Mouse (Mus musculus) thymus, adult 18-20 months (tissue): ENCODE measurements around the gene Cab39l.
"Not testable (repeated sequence)": the region's sequence is repeated elsewhere in the genome, so short reads cannot be mapped to it uniquely, and the experiment has no call there.

Experiments
- DNase-seq, 2 experiments: peaks; one replicate each; pipeline ENCODE4 v3.0.0; 2022; ENCODE audit warnings: mixed read lengths in 2 of 2

The Cab39l gene

GRCm38 (mm10) chr14:59440558-59441471 lies at the start of gene Cab39l, which contains the start of gene Setdb2:
Gene Cab39l (plus strand): TSS chr14:59440972.
Gene Setdb2 (minus strand): TSS chr14:59440884.
- peak; percentile 95 to 96 for DNase-seq

GRCm38 (mm10) chr14:59395281-59395680 lies 45.5 kb upstream of the Cab39l start, which contains the start of gene Phf11c:
Gene Phf11c (minus strand): TSS chr14:59395381.
- no peak for DNase-seq

- peak; percentile 9 to 20 for DNase-seq
Observed at GRCm38 (mm10) chr14:59396999-59397398, 43.8 kb upstream of the Cab39l start.

GRCm38 (mm10) chr14:59414979-59415378 lies 25.8 kb upstream of the Cab39l start:
- DNase-seq, result not testable (repeated sequence)

GRCm38 (mm10) chr14:59418171-59418570 lies 22.6 kb upstream of the Cab39l start:
- DNase-seq, result no peak

- DNase-seq, result no peak
Observed at GRCm38 (mm10) chr14:59422912-59423663, 17.7 kb upstream of the Cab39l start.

- no peak for DNase-seq
Observed at GRCm38 (mm10) chr14:59430556-59430955, 10.2 kb upstream of the Cab39l start.

GRCm38 (mm10) chr14:59433902-59434301 lies 6.9 kb upstream of the Cab39l start:
- DNase-seq, result no peak

GRCm38 (mm10) chr14:59435206-59435605 lies 5.6 kb upstream of the Cab39l start:
- no peak for DNase-seq

GRCm38 (mm10) chr14:59437398-59437797 lies 3.4 kb upstream of the Cab39l start:
- DNase-seq, result no peak

- no peak for DNase-seq
Observed at GRCm38 (mm10) chr14:59438505-59438904, 2.3 kb upstream of the Cab39l start.

GRCm38 (mm10) chr14:59440039-59440438 lies 733 bp upstream of the Cab39l start:
- DNase-seq, result no peak

GRCm38 (mm10) chr14:59441472-59441805 lies 667 bp downstream of the Cab39l start:
- DNase-seq, result no peak

- no peak for DNase-seq
Observed at GRCm38 (mm10) chr14:59445421-59445820, 4.6 kb downstream of the Cab39l start.

- DNase-seq, result no peak
Observed at GRCm38 (mm10) chr14:59447981-59448380, 7.2 kb downstream of the Cab39l start.

- no peak for DNase-seq
Observed at GRCm38 (mm10) chr14:59466503-59466902, 25.7 kb downstream of the Cab39l start.

- no peak for DNase-seq
Observed at GRCm38 (mm10) chr14:59467798-59468197, 27.0 kb downstream of the Cab39l start.

- DNase-seq, result no peak
Observed at GRCm38 (mm10) chr14:59470781-59471180, 30.0 kb downstream of the Cab39l start.

- no peak for DNase-seq
Observed at GRCm38 (mm10) chr14:59478699-59479098, 37.9 kb downstream of the Cab39l start.

- DNase-seq, result no peak
Observed at GRCm38 (mm10) chr14:59485247-59485810, 44.6 kb downstream of the Cab39l start.

- no peak for DNase-seq
Observed at GRCm38 (mm10) chr14:59492376-59492775, 51.6 kb downstream of the Cab39l start.

- no peak for DNase-seq
Observed at GRCm38 (mm10) chr14:59497928-59498327, 57.2 kb downstream of the Cab39l start.

- no peak for DNase-seq
Observed at GRCm38 (mm10) chr14:59504831-59505230, 64.1 kb downstream of the Cab39l start.
